Mouse (Mus musculus): ENCODE results near the gene Ovol1. TPM values are rescaled to one million over a fixed set of nuclear protein-coding genes. Genes with fewer than 3 reads are reported as not detected.

Ovol1 gene
- polyA plus RNA-seq, 1 experiment from 2014 or later: 0.62 TPM

DNA sequence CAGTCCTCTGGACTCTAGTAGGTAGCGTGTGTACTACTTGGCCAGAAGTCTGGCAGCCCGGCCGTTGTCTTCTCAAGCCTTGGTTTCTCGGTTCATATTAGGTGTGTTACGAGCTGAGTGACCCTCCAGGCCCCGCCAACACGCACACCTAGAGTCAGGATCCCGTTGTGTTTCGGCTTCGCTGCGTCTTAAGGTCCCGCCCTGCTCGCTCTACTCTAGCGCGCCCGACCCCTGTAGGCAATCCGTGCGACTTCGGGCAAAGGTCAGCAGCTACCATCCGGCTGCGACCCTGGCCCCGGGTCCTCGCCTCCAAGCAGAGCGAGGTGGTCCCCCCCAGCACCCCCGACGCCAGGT is 6.7 kb upstream of the Ovol1 start:
- ATAC-seq (replicated peaks; ENCODE audit: insufficient number of reproducible peaks, low FRiP score, low TSS enrichment, low read depth) (peak; percentile 7; the same call in 1 of the 2 replicates), DNase-seq (ENCODE audit: low spot score) (no peak)
- Histone ChIP-seq H3K9ac (replicated peaks; ENCODE audit: low read length) (peak overlapping the region; percentile 67), H3K27me3 (ENCODE audit: control insufficient read depth, insufficient read depth, low read length) (peaks cover 20% of the 10 kb centered on the region), H3K4me1 (ENCODE audit: control insufficient read depth, insufficient read depth, low read length) (no peaks in the 10 kb centered on the region; the same call in 1 of the 2 replicates), H3K9me3 (replicated peaks; ENCODE audit: control insufficient read depth, low read length) (no peaks in the 10 kb centered on the region), H3K36me3 (replicated peaks; ENCODE audit: control insufficient read depth, insufficient read depth, low read depth, low read length) (no peaks in the 10 kb centered on the region), H3K4me3 (ENCODE audit: low read depth, low read length) (peak overlapping the region; percentile 75), H3K27ac (replicated peaks; ENCODE audit: low read depth, low read length) (no peak overlapping the region), H3K4me2 (ENCODE audit: low read depth, low read length) (peak overlapping the region; percentile 95)
- 3% methylated on average over 26 of the region's 26 CpGs for WGBS

DNA sequence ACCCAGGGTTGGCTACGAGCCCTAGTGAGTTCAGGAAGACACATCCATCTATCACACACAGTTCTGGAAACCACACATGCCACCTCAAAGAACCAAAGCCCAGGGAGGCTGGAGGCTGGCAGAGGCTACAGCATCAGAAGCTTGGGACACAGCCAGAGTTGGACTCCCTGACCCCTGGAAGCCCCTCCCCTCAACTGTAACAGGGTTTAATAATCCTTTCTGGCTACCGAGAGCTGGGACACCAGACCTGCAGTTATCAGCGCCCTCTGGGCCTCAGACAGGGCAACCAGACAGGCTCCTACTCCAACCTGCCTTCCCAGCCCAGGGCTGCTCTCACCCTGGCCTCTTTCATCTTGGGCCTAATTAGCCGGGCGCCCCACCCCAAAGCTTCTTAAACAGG is 5.9 kb upstream of the Ovol1 start:
- no peak for ATAC-seq (replicated peaks; ENCODE audit: insufficient number of reproducible peaks, low FRiP score, low TSS enrichment, low read depth)
- 55% methylated on average over 5 of the region's 5 CpGs for WGBS

DNA sequence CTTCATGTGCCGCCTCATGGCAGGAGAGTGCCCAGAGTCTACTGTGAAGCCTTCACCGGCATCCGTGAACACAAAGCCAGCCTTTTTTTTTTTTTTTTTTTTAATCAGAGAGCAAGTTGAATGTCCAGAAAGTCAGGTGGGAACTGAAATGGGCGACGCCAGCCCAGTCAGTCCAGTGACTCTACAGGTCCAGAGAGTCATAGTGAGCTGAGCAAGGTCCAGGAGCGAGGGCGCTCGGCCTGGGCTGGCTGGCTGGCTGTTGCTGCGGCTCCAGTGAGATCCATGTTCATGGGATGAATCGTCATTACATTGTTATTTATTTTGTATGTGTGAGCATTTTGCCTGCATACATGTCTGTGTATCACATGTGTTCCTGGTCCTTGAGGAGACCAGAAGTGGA is 2.3 kb upstream of the Ovol1 start:
- Histone ChIP-seq H3K4me2 (ENCODE audit: low read depth, low read length) (no peak overlapping the region), H3K9ac (replicated peaks; ENCODE audit: low read length) (no peak overlapping the region), H3K9me3 (replicated peaks; ENCODE audit: control insufficient read depth, low read length) (no peaks in the 10 kb centered on the region), H3K27ac (replicated peaks; ENCODE audit: low read depth, low read length) (no peak overlapping the region), H3K36me3 (replicated peaks; ENCODE audit: control insufficient read depth, insufficient read depth, low read depth, low read length) (no peaks in the 10 kb centered on the region), H3K4me1 (ENCODE audit: control insufficient read depth, insufficient read depth, low read length) (0 out of 2 replicates have a peak, but pooled peaks cover 2% of the 10 kb centered on the region), H3K27me3 (ENCODE audit: control insufficient read depth, insufficient read depth, low read length) (peaks cover 63% of the 10 kb centered on the region), H3K4me3 (ENCODE audit: low read depth, low read length) (no peak overlapping the region)
- DNase-seq (ENCODE audit: low spot score) (no peak), ATAC-seq (replicated peaks; ENCODE audit: insufficient number of reproducible peaks, low FRiP score, low TSS enrichment, low read depth) (no peak)
- WGBS: 87% methylated on average over 10 of the region's 10 CpGs

More for the DNA sequence above, 5.9 kb upstream of the Ovol1 start:
- no peak for DNase-seq (ENCODE audit: low spot score)
- Histone ChIP-seq H3K4me3 (ENCODE audit: low read depth, low read length) (no peak overlapping the region), H3K27me3 (ENCODE audit: control insufficient read depth, insufficient read depth, low read length) (peaks cover 28% of the 10 kb centered on the region), H3K4me1 (ENCODE audit: control insufficient read depth, insufficient read depth, low read length) (no peaks in the 10 kb centered on the region; the same call in 1 of the 2 replicates), H3K36me3 (replicated peaks; ENCODE audit: control insufficient read depth, insufficient read depth, low read depth, low read length) (no peaks in the 10 kb centered on the region), H3K27ac (replicated peaks; ENCODE audit: low read depth, low read length) (no peak overlapping the region), H3K4me2 (ENCODE audit: low read depth, low read length) (no peak overlapping the region), H3K9ac (replicated peaks; ENCODE audit: low read length) (no peak overlapping the region), H3K9me3 (replicated peaks; ENCODE audit: control insufficient read depth, low read length) (no peaks in the 10 kb centered on the region)

- no peak for DNase-seq (ENCODE audit: low spot score)
- Histone ChIP-seq H3K4me1 (ENCODE audit: control insufficient read depth, insufficient read depth, low read length) (0 out of 2 replicates have a peak, but pooled peaks cover 2% of the 10 kb centered on the region), H3K27ac (replicated peaks; ENCODE audit: low read depth, low read length) (no peak overlapping the region), H3K27me3 (ENCODE audit: control insufficient read depth, insufficient read depth, low read length) (peaks cover 67% of the 10 kb centered on the region), H3K9ac (replicated peaks; ENCODE audit: low read length) (no peak overlapping the region), H3K4me3 (ENCODE audit: low read depth, low read length) (no peak overlapping the region), H3K36me3 (replicated peaks; ENCODE audit: control insufficient read depth, insufficient read depth, low read depth, low read length) (no peaks in the 10 kb centered on the region), H3K4me2 (ENCODE audit: low read depth, low read length) (no peak overlapping the region), H3K9me3 (replicated peaks; ENCODE audit: control insufficient read depth, low read length) (no peaks in the 10 kb centered on the region)
- ATAC-seq (replicated peaks; ENCODE audit: insufficient number of reproducible peaks, low FRiP score, low TSS enrichment, low read depth): no peak
- WGBS: 69% methylated on average over 3 of the region's 3 CpGs
These were observed 1.4 kb upstream of the Ovol1 start for GRCm38 (mm10) chr19:5561886-5562285.

DNA sequence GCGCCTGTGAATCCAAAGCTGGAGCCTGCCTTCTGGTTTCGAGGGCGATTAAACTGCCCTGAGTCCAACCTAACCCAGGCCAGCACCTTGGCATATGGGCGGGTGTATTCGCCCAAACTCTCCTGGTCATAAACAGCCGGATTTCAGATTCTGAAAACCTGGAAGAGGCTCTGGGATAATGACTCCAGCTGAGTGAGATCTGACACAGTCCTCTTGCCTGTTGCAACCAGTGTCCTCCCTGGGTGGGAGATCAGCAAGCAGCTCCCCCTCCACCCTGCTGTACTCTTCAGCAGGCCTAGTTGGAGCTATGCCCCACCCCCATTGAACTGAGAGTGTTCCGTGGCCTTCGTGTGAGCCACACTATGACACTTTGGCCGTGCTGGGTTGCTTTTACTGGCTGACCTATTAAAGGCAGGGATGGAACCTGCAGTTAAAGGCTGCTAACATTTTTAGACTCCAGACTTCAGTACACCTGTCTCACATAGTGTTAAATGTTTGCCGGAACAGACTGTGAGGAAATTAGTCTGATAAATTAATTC is 875 bp upstream of the Ovol1 start:
- Histone ChIP-seq H3K27ac (replicated peaks; ENCODE audit: low read depth, low read length) (no peak overlapping the region), H3K9ac (replicated peaks; ENCODE audit: low read length) (no peak overlapping the region), H3K36me3 (replicated peaks; ENCODE audit: control insufficient read depth, insufficient read depth, low read depth, low read length) (no peaks in the 10 kb centered on the region), H3K9me3 (replicated peaks; ENCODE audit: control insufficient read depth, low read length) (no peaks in the 10 kb centered on the region), H3K4me3 (ENCODE audit: low read depth, low read length) (no peak overlapping the region; the same call in 1 of the 2 replicates), H3K4me2 (ENCODE audit: low read depth, low read length) (no peak overlapping the region; the same call in 1 of the 2 replicates), H3K4me1 (ENCODE audit: control insufficient read depth, insufficient read depth, low read length) (0 out of 2 replicates have a peak, but pooled peaks cover 2% of the 10 kb centered on the region), H3K27me3 (ENCODE audit: control insufficient read depth, insufficient read depth, low read length) (peaks cover 64% of the 10 kb centered on the region)
- no peak for ATAC-seq (replicated peaks; ENCODE audit: insufficient number of reproducible peaks, low FRiP score, low TSS enrichment, low read depth)
- 14% methylated on average over 10 of the region's 10 CpGs for WGBS
- no peak for DNase-seq (ENCODE audit: low spot score)

DNA sequence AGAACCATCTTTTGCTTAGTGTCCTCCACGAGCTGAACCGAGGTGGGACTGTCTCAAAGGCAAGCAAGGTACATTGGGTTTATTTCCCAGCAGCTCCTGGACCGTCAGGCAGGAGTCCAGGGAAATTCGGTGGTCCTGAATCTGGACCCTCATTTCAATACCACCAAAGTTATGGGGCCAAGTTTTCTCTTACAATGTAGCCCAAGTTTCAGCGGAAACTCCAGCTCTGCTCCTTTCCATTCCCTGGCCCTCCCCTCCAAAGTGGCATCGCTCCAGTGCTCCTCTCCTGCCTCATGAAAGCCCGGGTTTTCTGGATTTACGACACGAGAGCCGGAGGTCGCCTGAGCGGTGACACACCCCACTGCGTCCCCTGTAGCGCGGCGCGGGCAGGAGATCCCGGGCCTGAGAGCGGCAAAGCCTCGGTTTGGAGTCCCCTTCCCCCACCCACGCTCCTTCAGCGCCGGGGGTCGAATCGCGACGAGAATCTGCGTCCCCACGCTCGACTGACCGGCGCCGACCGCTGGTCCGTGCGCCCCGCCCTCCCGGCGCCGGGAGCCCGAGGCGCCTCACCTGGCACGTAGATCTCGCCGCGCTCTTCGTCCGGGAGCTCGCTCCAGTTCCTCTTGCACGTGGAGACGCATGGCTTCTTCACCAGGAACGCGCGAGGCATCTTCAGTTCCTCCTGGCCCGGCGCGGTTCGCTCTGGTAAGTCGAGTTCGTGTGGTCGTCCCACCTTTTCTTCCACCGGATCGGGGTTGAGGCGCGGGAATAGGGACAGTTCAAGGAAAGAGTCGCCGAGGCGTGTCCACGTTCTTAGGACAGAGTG is 602 bp downstream of the Ovol1 start:
- ATAC-seq (replicated peaks; ENCODE audit: insufficient number of reproducible peaks, low FRiP score, low TSS enrichment, low read depth) (no peak), DNase-seq (ENCODE audit: low spot score) (peak; percentile 10)
- Histone ChIP-seq H3K36me3 (replicated peaks; ENCODE audit: control insufficient read depth, insufficient read depth, low read depth, low read length) (no peaks in the 10 kb centered on the region), H3K4me3 (ENCODE audit: low read depth, low read length) (peak overlapping the region; percentile 26), H3K9ac (replicated peaks; ENCODE audit: low read length) (0 out of 2 replicates have a peak overlapping the region, but pooled peaks have one; percentile 1), H3K4me2 (ENCODE audit: low read depth, low read length) (peak overlapping the region; percentile 71), H3K4me1 (ENCODE audit: control insufficient read depth, insufficient read depth, low read length) (0 out of 2 replicates have a peak, but pooled peaks cover 2% of the 10 kb centered on the region), H3K27ac (replicated peaks; ENCODE audit: low read depth, low read length) (no peak overlapping the region), H3K27me3 (ENCODE audit: control insufficient read depth, insufficient read depth, low read length) (peaks cover 64% of the 10 kb centered on the region), H3K9me3 (replicated peaks; ENCODE audit: control insufficient read depth, low read length) (no peaks in the 10 kb centered on the region)
- 1% methylated on average over 64 of the region's 69 CpGs for WGBS

GRCm38 (mm10) chr19:5559229-5559628 is 1.2 kb downstream of the Ovol1 start:
- 0 out of 2 replicates have a peak, but pooled peaks cover 2% of the 10 kb centered on the region for H3K4me1 ChIP-seq (ENCODE audit: control insufficient read depth, insufficient read depth, low read length)
- H3K9me3 ChIP-seq (replicated peaks; ENCODE audit: control insufficient read depth, low read length): no peaks in the 10 kb centered on the region
- DNase-seq (ENCODE audit: low spot score): no peak
- peaks cover 64% of the 10 kb centered on the region for H3K27me3 ChIP-seq (ENCODE audit: control insufficient read depth, insufficient read depth, low read length)
- H3K9ac ChIP-seq (replicated peaks; ENCODE audit: low read length): no peak overlapping the region
- no peak overlapping the region for H3K4me3 ChIP-seq (ENCODE audit: low read depth, low read length)
- 13% methylated on average over 8 of the region's 8 CpGs for WGBS
- no peak overlapping the region for H3K4me2 ChIP-seq (ENCODE audit: low read depth, low read length)
- no peaks in the 10 kb centered on the region for H3K36me3 ChIP-seq (replicated peaks; ENCODE audit: control insufficient read depth, insufficient read depth, low read depth, low read length)
- no peak overlapping the region for H3K27ac ChIP-seq (replicated peaks; ENCODE audit: low read depth, low read length)
- no peak for ATAC-seq (replicated peaks; ENCODE audit: insufficient number of reproducible peaks, low FRiP score, low TSS enrichment, low read depth)

DNA sequence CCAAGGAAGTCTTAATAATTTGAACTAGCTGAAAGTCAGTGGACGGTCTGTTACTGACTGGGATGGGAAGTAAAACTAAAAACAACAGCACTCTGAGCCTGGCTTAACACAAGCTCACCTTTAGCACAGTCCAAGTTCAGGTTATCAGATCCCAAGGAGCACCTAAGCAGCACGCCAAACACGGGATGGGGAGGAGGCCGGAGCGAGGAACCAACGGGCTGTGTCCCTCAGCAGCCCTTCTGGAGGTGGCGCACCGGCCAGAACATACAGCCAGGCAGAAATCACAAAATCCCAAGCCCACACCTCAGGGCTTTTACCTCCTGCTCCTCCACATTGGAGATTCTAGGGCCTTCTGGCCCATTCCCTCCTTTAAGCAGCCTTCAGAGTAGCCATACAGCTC is 1.7 kb downstream of the Ovol1 start:
- Histone ChIP-seq H3K9me3 (replicated peaks; ENCODE audit: control insufficient read depth, low read length) (no peaks in the 10 kb centered on the region), H3K9ac (replicated peaks; ENCODE audit: low read length) (no peak overlapping the region), H3K27me3 (ENCODE audit: control insufficient read depth, insufficient read depth, low read length) (peaks cover 59% of the 10 kb centered on the region), H3K4me3 (ENCODE audit: low read depth, low read length) (no peak overlapping the region), H3K4me2 (ENCODE audit: low read depth, low read length) (no peak overlapping the region), H3K27ac (replicated peaks; ENCODE audit: low read depth, low read length) (no peak overlapping the region), H3K36me3 (replicated peaks; ENCODE audit: control insufficient read depth, insufficient read depth, low read depth, low read length) (no peaks in the 10 kb centered on the region), H3K4me1 (ENCODE audit: control insufficient read depth, insufficient read depth, low read length) (0 out of 2 replicates have a peak, but pooled peaks cover 2% of the 10 kb centered on the region)
- 63% methylated on average over 8 of the region's 8 CpGs for WGBS
- DNase-seq (ENCODE audit: low spot score) (no peak), ATAC-seq (replicated peaks; ENCODE audit: insufficient number of reproducible peaks, low FRiP score, low TSS enrichment, low read depth) (no peak)

All from embryonic facial prominence, embryonic 11.5 days (tissue).